ENCODE assay signal across 24 mouse cellular contexts in genomic region chr2:158762339-158762738, GRCm38 (mm10). TPM values are rescaled to one million over a fixed set of nuclear protein-coding genes. Genes with fewer than 3 reads are reported as not detected.
DNase-seq lines count a peak whose midpoint lies in the region; ATAC-seq and TF ChIP-seq lines count a peak whose summit lies in the region.
"Had no signal": no experiment of that assay in that cellular context is flagged by ENCODE, and none has a peak within 500 bp of the region (broad histone marks: within the 10 kb centered on the region; RNA-seq: fewer than 3 reads in every experiment).

No protein-coding gene starts in this region.

- H3K27ac ChIP-seq in layer of hippocampus, adult 2 months, result peak overlapping the region; percentile 8; the same call in 1 of the 2 replicates
- H3K27ac ChIP-seq in midbrain, embryonic 11.5 days (ENCODE audit: low read depth, low read length), result no peak overlapping the region
- no peak overlapping the region for H3K27ac ChIP-seq in midbrain, embryonic 13.5 days
- no peak overlapping the region for H3K27ac ChIP-seq in stomach, postnatal 0 days (replicated peaks)
- H3K27ac ChIP-seq: embryonic facial prominence, embryonic 13.5 days; forebrain, embryonic 12.5 days; forebrain, embryonic 15.5 days; hindbrain, embryonic 12.5 days; hindbrain, embryonic 15.5 days had no signal

- no peak overlapping the region for H3K4me2 ChIP-seq in midbrain, embryonic 11.5 days
- no peak overlapping the region for H3K4me2 ChIP-seq in midbrain, embryonic 13.5 days (replicated peaks)
- no peak overlapping the region for H3K4me2 ChIP-seq in stomach, postnatal 0 days (replicated peaks; ENCODE audit: low read depth)
- H3K4me2 ChIP-seq: embryonic facial prominence, embryonic 13.5 days; forebrain, embryonic 12.5 days; forebrain, embryonic 15.5 days; heart, embryonic 11.5 days; hindbrain, embryonic 12.5 days; hindbrain, embryonic 15.5 days had no signal

- H3K9me3 ChIP-seq in midbrain, embryonic 11.5 days (ENCODE audit: control insufficient read depth, low read length), result no peaks in the 10 kb centered on the region
- no peaks in the 10 kb centered on the region for H3K9me3 ChIP-seq in midbrain, embryonic 13.5 days
- no peaks in the 10 kb centered on the region for H3K9me3 ChIP-seq in stomach, postnatal 0 days (ENCODE audit: control insufficient read depth, low read length)
- H3K9me3 ChIP-seq: embryonic facial prominence, embryonic 13.5 days; forebrain, embryonic 12.5 days; forebrain, embryonic 15.5 days; G1E; hindbrain, embryonic 12.5 days; hindbrain, embryonic 15.5 days had no signal

- TF ChIP-seq EP300 in stomach, postnatal 0 days (optimal IDR thresholded peaks at IDR 0.05), result no peak

- TF ChIP-seq CTCF in layer of hippocampus, adult 2 months (conservative IDR thresholded peaks at IDR 0.05), result no peak
- TF ChIP-seq CTCF in stomach, postnatal 0 days (IDR thresholded peaks at IDR 0.05; ENCODE audit: low read depth), result no peak

- no peak overlapping the region for H3K4me3 ChIP-seq in layer of hippocampus, adult 2 months
- H3K4me3 ChIP-seq in midbrain, embryonic 11.5 days (ENCODE audit: low read depth, low read length), result no peak overlapping the region
- H3K4me3 ChIP-seq in midbrain, embryonic 13.5 days (replicated peaks), result no peak overlapping the region
- H3K4me3 ChIP-seq in stomach, postnatal 0 days (ENCODE audit: low read depth, low read length), result no peak overlapping the region
- H3K4me3 ChIP-seq: embryonic facial prominence, embryonic 13.5 days; erythroblast, embryonic 14.5 days; forebrain, embryonic 12.5 days; forebrain, embryonic 15.5 days; hindbrain, embryonic 12.5 days; hindbrain, embryonic 15.5 days had no signal

- DNase-seq in layer of hippocampus, adult 2 months (ENCODE audit: low spot score in 2 of 2), result no peak
- no peak for DNase-seq in layer of hippocampus, adult 11-12 months (ENCODE audit: low spot score)
- peak; percentile 49 for DNase-seq in midbrain, embryonic 11.5 days (ENCODE audit: low spot score, missing footprints)
- DNase-seq in stomach, postnatal 0 days (ENCODE audit: low spot score), result no peak
- DNase-seq in ovary, postnatal 10 days (ENCODE audit: low spot score), result no peak
- DNase-seq: adrenal gland, postnatal 10 days; adrenal gland, postnatal 36 days; B cell, adult 2 months; cerebellum, adult 18-20 months; cerebellum, adult 9-10 months; cerebellum, postnatal 14 days; gastrocnemius, postnatal 10 days; heart, adult 11 months had no signal

- H3K4me1 ChIP-seq in midbrain, embryonic 11.5 days (ENCODE audit: control insufficient read depth, insufficient read depth, low read length), result no peaks in the 10 kb centered on the region; the same call in 1 of the 2 replicates
- H3K4me1 ChIP-seq in midbrain, embryonic 13.5 days (replicated peaks), result peaks cover 1% of the 10 kb centered on the region
- H3K4me1 ChIP-seq in stomach, postnatal 0 days (replicated peaks; ENCODE audit: control insufficient read depth, insufficient read depth), result no peaks in the 10 kb centered on the region
- H3K4me1 ChIP-seq: embryonic facial prominence, embryonic 13.5 days had no signal

- no peaks in the 10 kb centered on the region for H3K36me3 ChIP-seq in midbrain, embryonic 11.5 days (ENCODE audit: control insufficient read depth, insufficient read depth, low read length)
- H3K36me3 ChIP-seq in midbrain, embryonic 13.5 days, result 0 out of 2 replicates have a peak, but pooled peaks cover under 1% of the 10 kb centered on the region
- H3K36me3 ChIP-seq in stomach, postnatal 0 days (ENCODE audit: control insufficient read depth, insufficient read depth, low read length), result no peaks in the 10 kb centered on the region
- H3K36me3 ChIP-seq: embryonic facial prominence, embryonic 13.5 days; forebrain, embryonic 12.5 days; G1E; hindbrain, embryonic 12.5 days had no signal

- WGBS in midbrain, embryonic 11.5 days, result 86% methylated on average over 5 of the region's 5 CpGs
- 87% methylated on average over 5 of the region's 5 CpGs for WGBS in midbrain, embryonic 13.5 days
- 65% methylated on average over 5 of the region's 5 CpGs for WGBS in stomach, postnatal 0 days

- H3K9ac ChIP-seq in midbrain, embryonic 11.5 days (ENCODE audit: low read length), result no peak overlapping the region
- H3K9ac ChIP-seq in midbrain, embryonic 13.5 days (replicated peaks), result no peak overlapping the region
- H3K9ac ChIP-seq in stomach, postnatal 0 days (ENCODE audit: low read length), result no peak overlapping the region
- H3K9ac ChIP-seq: embryonic facial prominence, embryonic 13.5 days; forebrain, embryonic 12.5 days; forebrain, embryonic 15.5 days; hindbrain, embryonic 12.5 days; hindbrain, embryonic 15.5 days had no signal

- H3K27me3 ChIP-seq in midbrain, embryonic 11.5 days (ENCODE audit: control insufficient read depth, insufficient read depth, low read length), result no peaks in the 10 kb centered on the region
- no peaks in the 10 kb centered on the region for H3K27me3 ChIP-seq in midbrain, embryonic 13.5 days
- H3K27me3 ChIP-seq in stomach, postnatal 0 days (ENCODE audit: control insufficient read depth, insufficient read depth, low read length), result no peaks in the 10 kb centered on the region
- H3K27me3 ChIP-seq: CH12.LX; embryonic facial prominence, embryonic 13.5 days; forebrain, embryonic 12.5 days; forebrain, embryonic 15.5 days; hindbrain, embryonic 12.5 days; hindbrain, embryonic 15.5 days had no signal

- ATAC-seq in midbrain, embryonic 11.5 days (ENCODE audit: low FRiP score), result no peak
- no peak for ATAC-seq in midbrain, embryonic 13.5 days
- peak; percentile 57; the same call in 1 of the 2 replicates for ATAC-seq in stomach, postnatal 0 days (ENCODE audit: low FRiP score, low TSS enrichment)
- ATAC-seq: forebrain, embryonic 15.5 days; Patski had no signal

RNA-seq across cellular contexts. Expression of gene Fam83d, which starts 5.6 kb away (rescaled TPM):
- total RNA-seq in layer of hippocampus, adult 2 months (2021), result 1 to 10 TPM; 4.7 to 6.0 TPM
- polyA plus RNA-seq in midbrain, embryonic 11.5 days (2014; fragmentation: Nextera tagmentation; extraction: Ambion mirVana), result 48.5 and 48.8 TPM in 2 replicates
- polyA plus RNA-seq in midbrain, embryonic 13.5 days (2015; fragmentation: Nextera tagmentation; extraction: Ambion mirVana), result 16.6 and 17.6 TPM in 2 replicates
- polyA plus RNA-seq in stomach, postnatal 0 days (2015; fragmentation: Nextera tagmentation; extraction: Ambion mirVana), result 61.1 and 61.3 TPM in 2 replicates

RNA-seq across cellular contexts. Expression of gene Dhx35, which starts 32.3 kb away (rescaled TPM):
- 10 to 100 TPM; 17.2 to 19.3 TPM for total RNA-seq in layer of hippocampus, adult 2 months (2021)
- 16.1 and 18.3 TPM in 2 replicates for polyA plus RNA-seq in midbrain, embryonic 11.5 days (2014; fragmentation: Nextera tagmentation; extraction: Ambion mirVana)
- 14.9 and 15.6 TPM in 2 replicates for polyA plus RNA-seq in midbrain, embryonic 13.5 days (2015; fragmentation: Nextera tagmentation; extraction: Ambion mirVana)
- 5.6 and 6.5 TPM in 2 replicates for polyA plus RNA-seq in stomach, postnatal 0 days (2015; fragmentation: Nextera tagmentation; extraction: Ambion mirVana)
